Mouse (Mus musculus) 416B (cell line): Measurements from ENCODE around the gene Trappc11.

Experiments
- DNase-seq: peaks from one replicate; pipeline ENCODE4 v3.0.0; 2011; ENCODE audit warnings: low read depth

Gene Trappc11

GRCm38 (mm10) chr8:47533344-47534125, at the start of gene Trappc11, which contains the start of gene Rwdd4a:
Gene Trappc11, minus strand, starts transcription at chr8:47533470.
Gene Rwdd4a, plus strand, starts transcription at chr8:47533664.
- peak; percentile 99 for DNase-seq

- no peak for DNase-seq
Observed at GRCm38 (mm10) chr8:47581454-47581853, 48.2 kb upstream of the Trappc11 start.

GRCm38 (mm10) chr8:47573482-47573881, 40.2 kb upstream of the Trappc11 start:
- DNase-seq, result no peak

GRCm38 (mm10) chr8:47570161-47570560, 36.9 kb upstream of the Trappc11 start:
- no peak for DNase-seq

GRCm38 (mm10) chr8:47568098-47568497, 34.8 kb upstream of the Trappc11 start:
- DNase-seq, result no peak

- DNase-seq, result peak; percentile 29
Observed at GRCm38 (mm10) chr8:47566551-47566950, 33.3 kb upstream of the Trappc11 start.

- no peak for DNase-seq
Observed at GRCm38 (mm10) chr8:47560801-47561200, 27.5 kb upstream of the Trappc11 start.

GRCm38 (mm10) chr8:47558274-47558673, 25.0 kb upstream of the Trappc11 start:
- no peak for DNase-seq

GRCm38 (mm10) chr8:47556446-47556845, 23.2 kb upstream of the Trappc11 start:
- no peak for DNase-seq

GRCm38 (mm10) chr8:47553613-47554012, 20.3 kb upstream of the Trappc11 start:
- DNase-seq, result peak; percentile 61

GRCm38 (mm10) chr8:47547102-47547501, 13.8 kb upstream of the Trappc11 start:
- no peak for DNase-seq

- no peak for DNase-seq
Observed at GRCm38 (mm10) chr8:47544094-47544493, 10.8 kb upstream of the Trappc11 start.

- DNase-seq, result no peak
Observed at GRCm38 (mm10) chr8:47542746-47543145, 9.5 kb upstream of the Trappc11 start.

- DNase-seq, result no peak
Observed at GRCm38 (mm10) chr8:47538323-47538722, 5.1 kb upstream of the Trappc11 start.

- no peak for DNase-seq
Observed at GRCm38 (mm10) chr8:47528094-47528493, 5.2 kb downstream of the Trappc11 start.

GRCm38 (mm10) chr8:47513601-47514000, 19.7 kb downstream of the Trappc11 start:
- no peak for DNase-seq

GRCm38 (mm10) chr8:47510930-47511329, 22.3 kb downstream of the Trappc11 start:
- peak; percentile 43 for DNase-seq

- DNase-seq, result no peak
Observed at GRCm38 (mm10) chr8:47505431-47505830, 27.8 kb downstream of the Trappc11 start.

- DNase-seq, result no peak
Observed at GRCm38 (mm10) chr8:47502546-47502945, 30.7 kb downstream of the Trappc11 start.

GRCm38 (mm10) chr8:47501994-47502393, 31.3 kb downstream of the Trappc11 start:
- DNase-seq, result no peak

GRCm38 (mm10) chr8:47495428-47495827, 37.8 kb downstream of the Trappc11 start:
- DNase-seq, result no peak

GRCm38 (mm10) chr8:47494602-47495153, 38.6 kb downstream of the Trappc11 start:
- DNase-seq, result no peak

- DNase-seq, result no peak
Observed at GRCm38 (mm10) chr8:47493106-47493505, 40.2 kb downstream of the Trappc11 start.

- DNase-seq, result no peak
Observed at GRCm38 (mm10) chr8:47487231-47487630, 46.0 kb downstream of the Trappc11 start.
